Mouse (Mus musculus) limb, embryonic 14.5 days (tissue): ENCODE data around the gene Cenpj. TPM values are rescaled to one million over a fixed set of nuclear protein-coding genes. Genes with fewer than 3 reads are reported as not detected.

Experiments
- ATAC-seq: fragments of 200-750 bp; cut with Nextera tagmentation; 2 replicates; pipeline ENCODE4 v1.8.0; 2017; ENCODE audit warnings: low read depth, moderate number of reproducible peaks, moderate TSS enrichment; ENCODE audit not compliant: low FRiP score
- DNase-seq: peaks from one replicate; pipeline ENCODE4 v3.0.0-alpha.2; 2015; ENCODE audit warnings: low spot score
- H3K27ac ChIP-seq: fragments of 300-500 bp; sonication (generic); replicated peaks from 2 replicates; pipeline ENCODE4 v1.5.1; 2014; ENCODE audit warnings: low read depth, mild to moderate bottlenecking, low read length, moderate library complexity, mixed read lengths
- H3K27me3 ChIP-seq: fragments of 300-500 bp; sonication (generic); 2 replicates; pipeline ENCODE4 v1.6.1; 2014; ENCODE audit warnings: low read length, mixed read lengths; ENCODE audit not compliant: control insufficient read depth, insufficient read depth
- H3K36me3 ChIP-seq: fragments of 300-500 bp; sonication (generic); 2 replicates; pipeline ENCODE4 v1.6.1; 2014; ENCODE audit warnings: mild to moderate bottlenecking, low read length, moderate library complexity, mixed read lengths; ENCODE audit not compliant: control insufficient read depth, insufficient read depth
- H3K4me1 ChIP-seq: fragments of 300-500 bp; sonication (generic); 2 replicates; pipeline ENCODE4 v1.6.1; 2014; ENCODE audit warnings: antibody characterized with exemption, low read length, mixed read lengths; ENCODE audit not compliant: control insufficient read depth, insufficient read depth
- H3K4me2 ChIP-seq: fragments of 300-500 bp; sonication (generic); replicated peaks from 2 replicates; pipeline ENCODE4 v1.6.1; 2014; ENCODE audit warnings: low read depth, mild to moderate bottlenecking, low read length, moderate library complexity; ENCODE audit not compliant: severe bottlenecking
- H3K4me3 ChIP-seq: fragments of 300-500 bp; sonication (generic); replicated peaks from 2 replicates; pipeline ENCODE4 v1.5.1; 2014; ENCODE audit warnings: low read length
- H3K9ac ChIP-seq: fragments of 300-500 bp; sonication (generic); 2 replicates; pipeline ENCODE4 v1.6.1; 2014; ENCODE audit warnings: mild to moderate bottlenecking, low read depth, low read length, moderate library complexity; ENCODE audit not compliant: severe bottlenecking
- H3K9me3 ChIP-seq: fragments of 300-500 bp; sonication (generic); 2 replicates; pipeline ENCODE4 v1.6.1; 2016; ENCODE audit warnings: low read length; ENCODE audit not compliant: control insufficient read depth
- POLR2A ChIP-seq: fragments of 200-500 bp; IDR thresholded peaks from 2 replicates; pipeline ENCODE4 v1.8.0; 2012; ENCODE audit warnings: inconsistent platforms, mild to moderate bottlenecking, moderate library complexity, borderline replicate concordance; ENCODE audit not compliant: insufficient read depth, insufficient read length; ENCODE audit errors: extremely low read depth
- WGBS: fragments of 180-500 bp; shearing (Covaris S2); extraction: QIAGEN DNeasy Blood & Tissue Kit; methylation state at CpG from one replicate; pipeline ENCODE4 v1.1.7; 2014; 5-methylcytosine and 5-hydroxymethylcytosine counted together
- polyA plus RNA-seq, 2 experiments: library from polyadenylated mRNA; depleted of rRNA in 1 of 2; stranded (reverse) in 1 of 2; unstranded in 1 of 2; fragments of >200 nt; fragmentation: Nextera tagmentation in 1 of 2; extraction: Ambion mirVana in 1 of 2; gene quantifications; 2 replicates each; pipeline versions ENCODE4 v1.2.1 to v1.2.3; 2012 to 2014

Cenpj gene
- polyA plus RNA-seq, 2 experiments, result 8.0 to 9.8 TPM

GRCm38 (mm10) chr14:56502407-56502806 lies 72.8 kb downstream of the Cenpj start:
- H3K27ac ChIP-seq, result no peak overlapping the region
- H3K9me3 ChIP-seq, result no peaks in the 10 kb centered on the region
- no peaks in the 10 kb centered on the region for H3K27me3 ChIP-seq
- DNase-seq, result no peak
- no peaks in the 10 kb centered on the region for H3K36me3 ChIP-seq
- no peak overlapping the region for H3K4me2 ChIP-seq
- WGBS, result 56% methylated on average over 4 of the region's 4 CpGs
- TF ChIP-seq POLR2A, result no peak
- H3K4me3 ChIP-seq, result no peak overlapping the region
- H3K9ac ChIP-seq, result no peak overlapping the region
- ATAC-seq, result no peak
- H3K4me1 ChIP-seq, result no peaks in the 10 kb centered on the region

GRCm38 (mm10) chr14:56489806-56490205 lies 85.4 kb downstream of the Cenpj start:
- no peak overlapping the region for H3K4me2 ChIP-seq
- no peaks in the 10 kb centered on the region for H3K36me3 ChIP-seq
- no peaks in the 10 kb centered on the region for H3K4me1 ChIP-seq
- H3K27ac ChIP-seq, result no peak overlapping the region
- TF ChIP-seq POLR2A, result no peak
- H3K4me3 ChIP-seq, result no peak overlapping the region
- ATAC-seq (no peak), DNase-seq (no peak)
- no peak overlapping the region for H3K9ac ChIP-seq
- H3K27me3 ChIP-seq, result no peaks in the 10 kb centered on the region
- H3K9me3 ChIP-seq, result no peaks in the 10 kb centered on the region

Other genes starting within 250 kb of the Cenpj start
- 1.3 TPM in 2 replicates for gene Atp12a, start 210.4 kb downstream of the Cenpj start, polyA plus RNA-seq (2012; rRNA removed)
- gene Atp12a, start 210.4 kb downstream of the Cenpj start, polyA plus RNA-seq (2014; fragmentation: Nextera tagmentation; extraction: Ambion mirVana), result 1.6 and 2.3 TPM in 2 replicates
- 0.70 and 1.2 TPM in 2 replicates for gene Rnf17, start 172.8 kb downstream of the Cenpj start, polyA plus RNA-seq (2012; rRNA removed)
- gene Rnf17, start 172.8 kb downstream of the Cenpj start, polyA plus RNA-seq (2014; fragmentation: Nextera tagmentation; extraction: Ambion mirVana), result 0.72 and 1.6 TPM in 2 replicates
- 4.7 and 5.2 TPM in 2 replicates for gene Parp4, start 194 bp upstream of the Cenpj start, polyA plus RNA-seq (2012; rRNA removed)
- gene Parp4, start 194 bp upstream of the Cenpj start, polyA plus RNA-seq (2014; fragmentation: Nextera tagmentation; extraction: Ambion mirVana), result 3.9 TPM in 2 replicates
- gene Mphosph8, start 92.8 kb upstream of the Cenpj start, polyA plus RNA-seq (2012; rRNA removed), result 22.3 and 23.4 TPM in 2 replicates
- gene Mphosph8, start 92.8 kb upstream of the Cenpj start, polyA plus RNA-seq (2014; fragmentation: Nextera tagmentation; extraction: Ambion mirVana), result 24.5 and 29.1 TPM in 2 replicates
- gene Pspc1, start 202.9 kb upstream of the Cenpj start, polyA plus RNA-seq (2012; rRNA removed), result 27.1 and 41.5 TPM in 2 replicates
- gene Pspc1, start 202.9 kb upstream of the Cenpj start, polyA plus RNA-seq (2014; fragmentation: Nextera tagmentation; extraction: Ambion mirVana), result 23.8 and 26.4 TPM in 2 replicates
- gene Zmym5, start 236.3 kb upstream of the Cenpj start, polyA plus RNA-seq (2012; rRNA removed), result 24.5 and 32.9 TPM in 2 replicates
- 22.0 and 24.4 TPM in 2 replicates for gene Zmym5, start 236.3 kb upstream of the Cenpj start, polyA plus RNA-seq (2014; fragmentation: Nextera tagmentation; extraction: Ambion mirVana)